In the genomic region with DNA sequence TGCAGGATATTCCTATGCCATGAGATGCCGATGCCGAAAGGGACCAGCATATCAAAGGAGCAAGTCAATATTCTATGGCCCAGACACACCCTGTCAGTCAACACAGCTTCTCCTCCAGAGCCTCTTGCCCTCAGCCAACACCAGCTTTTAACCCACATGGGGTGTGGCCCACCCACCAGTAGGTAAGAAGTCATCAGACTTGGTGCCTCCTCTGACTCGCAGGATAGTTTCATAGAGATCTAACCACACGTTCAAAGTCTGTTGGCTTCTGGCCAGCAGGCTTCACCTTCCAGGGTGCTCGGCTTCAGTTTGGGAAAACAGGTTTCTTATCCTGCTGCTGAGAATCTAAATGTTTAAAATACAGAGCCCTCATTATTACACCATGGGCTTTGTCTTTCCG, we compare ENCODE assay signal across 14 mouse cellular contexts.
DNase-seq lines count a peak whose midpoint lies in the region; ATAC-seq and TF ChIP-seq lines count a peak whose summit lies in the region.
"Had no signal": no experiment of that assay in that cellular context is flagged by ENCODE, and none has a peak within 500 bp of the region (broad histone marks: within the 10 kb centered on the region; RNA-seq: fewer than 3 reads in every experiment).

No protein-coding gene starts in this region.

- ATAC-seq in intestine, postnatal 0 days, result peak; percentile 88
- ATAC-seq in hindbrain, embryonic 14.5 days (ENCODE audit: low FRiP score), result no peak
- ATAC-seq: hindbrain, embryonic 16.5 days had no signal

- no peak overlapping the region for H3K27ac ChIP-seq in liver, adult 2 months (replicated peaks; ENCODE audit: insufficient read depth, low read depth, low read length)
- no peak overlapping the region for H3K27ac ChIP-seq in intestine, postnatal 0 days (ENCODE audit: low read depth, low read length)
- H3K27ac ChIP-seq in small intestine, adult 2 months (ENCODE audit: insufficient read depth, low read depth, low read length), result peak overlapping the region; percentile 35; the same call in 1 of the 2 replicates
- no peak overlapping the region for H3K27ac ChIP-seq in hindbrain, embryonic 14.5 days
- H3K27ac ChIP-seq: embryonic facial prominence, embryonic 13.5 days; forebrain, embryonic 12.5 days; gastrocnemius, adult 2 months; liver, embryonic 13.5 days had no signal

- 50% methylated on average over 6 of the region's 6 CpGs for WGBS in liver, adult 2 months
- 34% methylated on average over 6 of the region's 6 CpGs for WGBS in intestine, postnatal 0 days
- WGBS in small intestine, adult 2 months, result 18% methylated on average over 6 of the region's 6 CpGs
- 87% methylated on average over 6 of the region's 6 CpGs for WGBS in hindbrain, embryonic 14.5 days

- no peak overlapping the region for H3K4me2 ChIP-seq in intestine, postnatal 0 days (replicated peaks; ENCODE audit: low read depth)
- no peak overlapping the region for H3K4me2 ChIP-seq in hindbrain, embryonic 14.5 days (replicated peaks)
- H3K4me2 ChIP-seq: embryonic facial prominence, embryonic 13.5 days; forebrain, embryonic 12.5 days; liver, embryonic 13.5 days had no signal

- DNase-seq in liver, adult 2 months (ENCODE audit: extremely low read depth, low read depth, low spot score), result peak; percentile 53
- DNase-seq in liver (no peak), NIH3T3 (ENCODE audit: low read depth) (peak; percentile 4)
- DNase-seq in adrenal gland, postnatal 36 days, result no peak
- DNase-seq in hindbrain, embryonic 14.5 days (ENCODE audit: low spot score), result no peak
- DNase-seq: gastrocnemius, adult 2 months; heart, postnatal 10 days; liver, embryonic 13.5 days; thymus, postnatal 36 days had no signal

- no peak for TF ChIP-seq POLR2A in liver, adult 2 months (IDR thresholded peaks at IDR 0.05; ENCODE audit: extremely low read depth, insufficient read depth, low read length)
- no peak for TF ChIP-seq POLR2A in small intestine, adult 2 months (IDR thresholded peaks at IDR 0.05; ENCODE audit: low read depth, low read length)

- H3K9me3 ChIP-seq in intestine, postnatal 0 days (ENCODE audit: control insufficient read depth), result no peaks in the 10 kb centered on the region
- no peaks in the 10 kb centered on the region for H3K9me3 ChIP-seq in hindbrain, embryonic 14.5 days (ENCODE audit: control insufficient read depth, low read length)
- H3K9me3 ChIP-seq: embryonic facial prominence, embryonic 13.5 days; forebrain, embryonic 12.5 days; liver, embryonic 13.5 days had no signal

- peaks cover 2% of the 10 kb centered on the region; the same call in 1 of the 2 replicates for H3K4me1 ChIP-seq in liver, adult 2 months (ENCODE audit: control insufficient read depth, insufficient read depth, low read length)
- H3K4me1 ChIP-seq in intestine, postnatal 0 days (replicated peaks; ENCODE audit: control insufficient read depth, insufficient read depth, low read length), result no peaks in the 10 kb centered on the region
- peaks cover 23% of the 10 kb centered on the region for H3K4me1 ChIP-seq in small intestine, adult 2 months (ENCODE audit: control insufficient read depth, insufficient read depth, insufficient read length, low read length)
- no peaks in the 10 kb centered on the region for H3K4me1 ChIP-seq in hindbrain, embryonic 14.5 days (replicated peaks; ENCODE audit: control insufficient read depth, insufficient read depth, low read length)
- H3K4me1 ChIP-seq: embryonic facial prominence, embryonic 13.5 days; forebrain, embryonic 12.5 days had no signal

- no peaks in the 10 kb centered on the region for H3K27me3 ChIP-seq in liver, adult 2 months (ENCODE audit: control insufficient read depth, insufficient read depth, low read length)
- no peaks in the 10 kb centered on the region for H3K27me3 ChIP-seq in intestine, postnatal 0 days (replicated peaks; ENCODE audit: control insufficient read depth, insufficient read depth, low read length)
- no peaks in the 10 kb centered on the region for H3K27me3 ChIP-seq in small intestine, adult 2 months (ENCODE audit: control insufficient read depth, insufficient read depth, low read length)
- H3K27me3 ChIP-seq in hindbrain, embryonic 14.5 days (ENCODE audit: control insufficient read depth, insufficient read depth, low read length), result no peaks in the 10 kb centered on the region
- H3K27me3 ChIP-seq: embryonic facial prominence, embryonic 13.5 days; forebrain, embryonic 12.5 days; liver, embryonic 13.5 days had no signal

- H3K9ac ChIP-seq in liver, adult 2 months (ENCODE audit: low read depth, low read length), result no peak overlapping the region
- no peak overlapping the region for H3K9ac ChIP-seq in intestine, postnatal 0 days (ENCODE audit: low read depth, low read length)
- no peak overlapping the region for H3K9ac ChIP-seq in hindbrain, embryonic 14.5 days
- H3K9ac ChIP-seq: embryonic facial prominence, embryonic 13.5 days; forebrain, embryonic 12.5 days; liver, embryonic 13.5 days had no signal

- H3K36me3 ChIP-seq in liver, adult 2 months (ENCODE audit: control insufficient read depth, insufficient read depth, low read length), result no peaks in the 10 kb centered on the region
- H3K36me3 ChIP-seq in intestine, postnatal 0 days (ENCODE audit: control insufficient read depth, insufficient read depth), result no peaks in the 10 kb centered on the region
- no peaks in the 10 kb centered on the region for H3K36me3 ChIP-seq in small intestine, adult 2 months (ENCODE audit: control insufficient read depth, insufficient read depth, low read length)
- no peaks in the 10 kb centered on the region for H3K36me3 ChIP-seq in hindbrain, embryonic 14.5 days (replicated peaks; ENCODE audit: control insufficient read depth, insufficient read depth)
- H3K36me3 ChIP-seq: embryonic facial prominence, embryonic 13.5 days; forebrain, embryonic 12.5 days; liver, embryonic 13.5 days had no signal

- no peak overlapping the region for H3K4me3 ChIP-seq in liver, adult 2 months (ENCODE audit: insufficient read depth, low read depth, low read length)
- H3K4me3 ChIP-seq in intestine, postnatal 0 days (ENCODE audit: low read depth, low read length), result no peak overlapping the region
- no peak overlapping the region for H3K4me3 ChIP-seq in small intestine, adult 2 months (ENCODE audit: low read depth, low read length)
- no peak overlapping the region for H3K4me3 ChIP-seq in hindbrain, embryonic 14.5 days (replicated peaks; ENCODE audit: low read length)
- H3K4me3 ChIP-seq: embryonic facial prominence, embryonic 13.5 days; forebrain, embryonic 12.5 days; gastrocnemius, adult 2 months; liver, embryonic 13.5 days had no signal

- H3K79me2 ChIP-seq in liver, adult 2 months (ENCODE audit: control insufficient read depth, insufficient read depth, low read length), result no peaks in the 10 kb centered on the region

- TF ChIP-seq CTCF in liver, adult 2 months (IDR thresholded peaks at IDR 0.05; ENCODE audit: low read depth, low read length), result no peak
- TF ChIP-seq CTCF in intestine, postnatal 0 days (IDR thresholded peaks at IDR 0.05; ENCODE audit: low read depth), result no peak
- no peak for TF ChIP-seq CTCF in small intestine, adult 2 months (IDR thresholded peaks at IDR 0.05; ENCODE audit: extremely low read depth, insufficient read length, insufficient replicate concordance, low read depth, low read length)

Comparison
In these comparisons a context has a peak if more than half of its experiments do, and no peak if none do; other contexts are left out.
1. DNase-seq: peak in liver, adult 2 months (single experiment) and NIH3T3 (single experiment); none in liver (single experiment), adrenal gland, postnatal 36 days (0 of 2) and hindbrain, embryonic 14.5 days (single experiment).